Mouse (Mus musculus) heart, embryonic 15.5 days (tissue): ENCODE data around the gene Wbp1. TPM values are rescaled to one million over a fixed set of nuclear protein-coding genes. Genes with fewer than 3 reads are reported as not detected.
A peak's percentile ranks its signal among the peaks of the same experiment; 100 is the strongest.
"Not testable (repeated sequence)": the region's sequence is repeated elsewhere in the genome, so short reads cannot be mapped to it uniquely, and the experiment has no call there.

Experiments used
- ATAC-seq: fragments of 200-750 bp; cut with Nextera tagmentation; replicated peaks from 2 replicates; pipeline ENCODE4 v1.8.0; 2017; ENCODE audit warnings: low read depth, moderate TSS enrichment; ENCODE audit not compliant: insufficient number of reproducible peaks, insufficient read depth, low FRiP score
- H3K27ac ChIP-seq: fragments of 300-500 bp; sonication (generic); 2 replicates; pipeline ENCODE4 v1.5.1; 2015; ENCODE audit warnings: mild to moderate bottlenecking, inconsistent platforms
- H3K27me3 ChIP-seq: fragments of 300-500 bp; sonication (generic); 2 replicates; pipeline ENCODE4 v1.6.1; 2015; ENCODE audit warnings: inconsistent platforms
- H3K36me3 ChIP-seq: fragments of 300-500 bp; sonication (generic); 2 replicates; pipeline ENCODE4 v1.6.1; 2015; ENCODE audit warnings: mild to moderate bottlenecking, inconsistent platforms
- H3K4me1 ChIP-seq: fragments of 300-500 bp; sonication (generic); replicated peaks from 2 replicates; pipeline ENCODE4 v1.6.1; 2015; ENCODE audit warnings: inconsistent platforms
- H3K4me2 ChIP-seq: fragments of 300-500 bp; sonication (generic); 2 replicates; pipeline ENCODE4 v1.6.1; 2015; ENCODE audit warnings: inconsistent platforms, mild to moderate bottlenecking, moderate library complexity
- H3K4me3 ChIP-seq: fragments of 300-500 bp; sonication (generic); 2 replicates; pipeline ENCODE4 v1.5.1; 2015; ENCODE audit warnings: mild to moderate bottlenecking, inconsistent platforms
- H3K9ac ChIP-seq: fragments of 300-500 bp; sonication (generic); 2 replicates; pipeline ENCODE4 v1.6.1; 2015; ENCODE audit warnings: mild to moderate bottlenecking, inconsistent platforms
- H3K9me3 ChIP-seq: fragments of 300-500 bp; sonication (generic); replicated peaks from 2 replicates; pipeline ENCODE4 v1.6.1; 2016; ENCODE audit warnings: inconsistent platforms
- WGBS: fragments of 180-500 bp; shearing (Covaris S2); methylation state at CpG from one replicate; pipeline ENCODE4 v1.1.7; 2015; ENCODE audit warnings: mixed read lengths; 5-methylcytosine and 5-hydroxymethylcytosine counted together
- polyA plus RNA-seq: library from polyadenylated mRNA; unstranded; fragments of >200 nt; fragmentation: Nextera tagmentation; extraction: Ambion mirVana; gene quantifications from 2 replicates; pipeline ENCODE4 v1.2.1, GENCODE M21; 2015

Gene Wbp1
- 81.9 and 99.5 TPM in 2 replicates for polyA plus RNA-seq

DNA sequence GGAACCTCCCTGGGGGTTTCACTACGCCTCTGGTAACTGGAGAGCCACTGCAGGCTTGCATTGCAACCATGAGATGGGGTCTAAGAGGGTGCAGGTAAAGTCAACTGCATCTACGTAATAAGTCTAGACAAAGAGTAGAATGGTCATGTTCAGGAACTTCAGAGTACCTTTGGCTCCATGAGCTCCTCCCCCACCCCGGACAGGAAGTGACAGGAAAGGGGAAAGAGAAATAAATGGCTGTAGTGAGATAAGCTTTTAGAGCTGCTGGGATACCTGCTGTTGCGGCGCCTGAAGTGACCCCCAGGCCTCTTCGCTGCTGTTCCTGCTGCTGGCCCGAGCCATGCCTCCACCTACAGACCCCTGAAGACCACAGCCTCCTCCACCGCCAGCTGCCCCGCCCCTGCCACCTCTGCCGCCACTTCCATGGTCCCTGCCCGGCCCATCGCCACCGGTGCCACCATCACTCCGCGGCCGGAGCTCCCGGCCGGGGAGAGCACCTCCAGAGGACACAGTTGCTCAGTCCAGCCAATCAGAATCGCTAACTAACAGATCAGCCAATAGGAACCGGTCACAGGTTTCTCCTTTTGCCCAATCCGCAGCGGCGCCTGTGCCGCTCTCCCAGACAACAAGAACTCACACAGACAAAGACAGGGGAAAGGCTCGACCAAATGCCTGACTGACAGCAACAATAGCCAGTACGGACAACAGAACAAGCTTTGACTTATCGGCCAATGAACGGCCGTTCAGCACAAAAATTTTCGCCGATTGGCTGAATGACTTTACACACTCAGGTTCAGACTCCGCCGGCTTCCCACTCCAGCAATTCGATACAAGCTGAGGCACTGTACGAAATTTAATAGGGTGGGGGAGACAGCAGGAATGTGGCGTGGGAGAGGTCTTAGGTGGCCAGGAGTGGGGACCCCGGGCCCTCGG lies at the start of gene Wbp1:
Gene Wbp1, minus strand, starts transcription at position 630 of the 933 bp plus-strand sequence.
- Histone ChIP-seq H3K27ac (peak within 1 kb of the TSS; percentile 92), H3K27me3 (no peaks in the 10 kb centered on the region), H3K9me3 (no peaks in the 10 kb centered on the region), H3K4me3 (peak within 1 kb of the TSS; percentile 77), H3K36me3 (peaks cover 16% of the 10 kb centered on the region; the same call in 1 of the 2 replicates), H3K4me1 (peaks cover 49% of the 10 kb centered on the region), H3K4me2 (peak within 1 kb of the TSS; percentile 95), H3K9ac (peak within 1 kb of the TSS; percentile 82)
- WGBS = under 1% methylated on average over 38 of the region's 38 CpGs
- peak; percentile 96 for ATAC-seq

GRCm38 (mm10) chr6:83171063-83171462 lies 49.7 kb upstream of the Wbp1 start:
- Histone ChIP-seq H3K27me3 (no peaks in the 10 kb centered on the region), H3K36me3 (no peaks in the 10 kb centered on the region), H3K4me1 (peaks cover 19% of the 10 kb centered on the region), H3K27ac (no peak overlapping the region), H3K4me3 (no peak overlapping the region), H3K9me3 (no peaks in the 10 kb centered on the region), H3K4me2 (no peak overlapping the region), H3K9ac (no peak overlapping the region)
- WGBS = 74% methylated on average over 5 of the region's 5 CpGs
- ATAC-seq = no peak

DNA sequence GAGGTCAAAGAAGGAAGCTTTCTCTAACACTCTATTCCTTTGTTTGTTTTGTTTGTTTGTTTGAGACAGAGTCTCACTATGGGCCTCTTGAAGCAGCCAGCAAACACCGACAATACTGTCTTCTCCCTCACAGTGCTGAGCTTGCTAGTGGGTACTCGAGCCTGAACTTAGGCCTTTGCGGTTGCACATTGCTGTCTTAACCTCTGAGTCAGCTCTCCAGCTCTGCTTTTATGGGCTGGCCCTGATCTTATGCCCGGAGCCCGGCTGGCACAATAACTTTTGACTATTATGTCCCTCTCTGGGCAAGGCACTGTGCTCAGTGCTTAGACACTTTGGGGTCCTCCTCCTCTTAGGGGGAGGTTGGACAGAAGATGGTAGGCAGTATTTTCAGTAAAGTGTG lies 48.5 kb upstream of the Wbp1 start:
- ATAC-seq = no peak
- no peak overlapping the region for H3K27ac ChIP-seq
- no peaks in the 10 kb centered on the region for H3K36me3 ChIP-seq
- no peak overlapping the region for H3K4me2 ChIP-seq
- H3K27me3 ChIP-seq = no peaks in the 10 kb centered on the region
- no peaks in the 10 kb centered on the region for H3K9me3 ChIP-seq
- H3K9ac ChIP-seq = no peak overlapping the region
- no peak overlapping the region for H3K4me3 ChIP-seq
- 82% methylated on average over 5 of the region's 5 CpGs for WGBS
- peaks cover 21% of the 10 kb centered on the region for H3K4me1 ChIP-seq

- H3K4me1 ChIP-seq = peaks cover 38% of the 10 kb centered on the region
- peak overlapping the region; percentile 98 for H3K9ac ChIP-seq
- peak overlapping the region; percentile 79 for H3K27ac ChIP-seq
- H3K4me3 ChIP-seq = peak overlapping the region; percentile 96
- no peaks in the 10 kb centered on the region for H3K9me3 ChIP-seq
- H3K27me3 ChIP-seq = peaks cover 15% of the 10 kb centered on the region
- no peaks in the 10 kb centered on the region for H3K36me3 ChIP-seq
- ATAC-seq = no peak
- 0% methylated on average over 12 of the region's 12 CpGs for WGBS
- H3K4me2 ChIP-seq = peak overlapping the region; percentile 69
Measured at GRCm38 (mm10) chr6:83166243-83166630, 44.9 kb upstream of the Wbp1 start.

- ATAC-seq = peak; percentile 76
- peaks cover 40% of the 10 kb centered on the region for H3K4me1 ChIP-seq
- H3K4me2 ChIP-seq = peak within 1 kb of the TSS; percentile 69
- H3K36me3 ChIP-seq = no peaks in the 10 kb centered on the region
- peaks cover 20% of the 10 kb centered on the region for H3K27me3 ChIP-seq
- H3K27ac ChIP-seq = peak within 1 kb of the TSS; percentile 79
- H3K9ac ChIP-seq = peak within 1 kb of the TSS; percentile 98
- peak within 1 kb of the TSS; percentile 96 for H3K4me3 ChIP-seq
- H3K9me3 ChIP-seq = no peaks in the 10 kb centered on the region
- under 1% methylated on average over 49 of the region's 58 CpGs for WGBS
Measured at GRCm38 (mm10) chr6:83165607-83166242, 44.4 kb upstream of the Wbp1 start, which contains the start of gene Dctn1. TSS of gene Dctn1 (plus strand) at chr6:83165920.

DNA sequence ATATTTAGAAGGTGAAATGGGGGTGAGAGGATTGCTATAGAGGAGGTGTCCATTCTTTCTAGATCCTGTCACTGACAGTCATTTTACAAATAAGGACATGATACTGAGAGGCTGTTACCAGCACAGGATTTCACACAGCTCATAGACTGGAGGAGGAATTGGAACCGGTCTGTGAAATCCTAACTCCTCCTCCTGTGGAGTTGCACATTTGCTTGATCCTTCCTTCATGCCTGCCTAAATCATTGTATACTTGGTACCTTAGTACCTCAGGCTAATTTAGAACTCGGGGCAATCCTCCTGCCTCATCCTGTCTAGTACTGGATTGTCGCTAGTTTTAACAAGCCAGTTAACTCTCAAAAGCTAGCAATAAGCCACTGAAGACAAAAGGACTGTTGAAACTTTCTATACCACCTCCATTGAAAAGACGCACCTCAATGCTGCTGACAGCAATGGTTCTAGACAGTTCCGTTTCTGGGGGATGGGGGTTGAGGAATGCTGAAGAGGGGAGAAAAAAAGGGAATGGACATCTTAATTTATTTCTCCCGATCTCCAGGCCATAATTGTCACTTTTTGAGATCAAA lies 43.8 kb upstream of the Wbp1 start:
- Histone ChIP-seq H3K9ac (peak overlapping the region; percentile 98), H3K27ac (peak overlapping the region; percentile 79), H3K4me1 (peaks cover 40% of the 10 kb centered on the region), H3K4me3 (peak overlapping the region; percentile 96), H3K4me2 (peak overlapping the region; percentile 69), H3K27me3 (peaks cover 26% of the 10 kb centered on the region), H3K9me3 (no peaks in the 10 kb centered on the region), H3K36me3 (no peaks in the 10 kb centered on the region)
- WGBS = 4% methylated on average over 6 of the region's 6 CpGs
- ATAC-seq = no peak

DNA sequence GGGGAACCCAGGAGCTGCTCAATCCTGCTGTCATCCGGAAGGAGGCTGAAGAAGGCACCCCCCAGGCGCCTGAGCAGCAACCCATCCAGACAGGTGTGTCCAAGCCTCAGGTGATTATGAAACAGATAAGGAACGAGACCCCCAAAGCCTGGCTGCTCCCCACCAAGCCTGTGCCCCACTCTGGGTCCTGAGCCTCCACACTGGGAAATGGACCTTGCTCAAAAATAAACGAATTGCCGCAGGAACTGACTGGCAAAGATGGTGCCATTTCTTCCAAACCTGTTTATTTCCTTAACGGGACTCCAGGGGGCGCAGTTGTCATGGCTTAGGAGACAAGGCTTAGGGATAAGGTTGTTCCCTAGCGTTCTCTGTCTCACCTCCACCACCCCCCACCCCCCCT lies 41.3 kb upstream of the Wbp1 start:
- H3K9ac ChIP-seq = peak overlapping the region; percentile 46; the same call in 1 of the 2 replicates
- H3K27ac ChIP-seq = no peak overlapping the region
- H3K4me2 ChIP-seq = peak overlapping the region; percentile 82
- peak overlapping the region; percentile 52 for H3K4me3 ChIP-seq
- peaks cover 30% of the 10 kb centered on the region for H3K27me3 ChIP-seq
- WGBS = 0% methylated on average over 8 of the region's 8 CpGs
- H3K4me1 ChIP-seq = peaks cover 34% of the 10 kb centered on the region
- no peak for ATAC-seq
- no peaks in the 10 kb centered on the region for H3K36me3 ChIP-seq
- H3K9me3 ChIP-seq = no peaks in the 10 kb centered on the region

DNA sequence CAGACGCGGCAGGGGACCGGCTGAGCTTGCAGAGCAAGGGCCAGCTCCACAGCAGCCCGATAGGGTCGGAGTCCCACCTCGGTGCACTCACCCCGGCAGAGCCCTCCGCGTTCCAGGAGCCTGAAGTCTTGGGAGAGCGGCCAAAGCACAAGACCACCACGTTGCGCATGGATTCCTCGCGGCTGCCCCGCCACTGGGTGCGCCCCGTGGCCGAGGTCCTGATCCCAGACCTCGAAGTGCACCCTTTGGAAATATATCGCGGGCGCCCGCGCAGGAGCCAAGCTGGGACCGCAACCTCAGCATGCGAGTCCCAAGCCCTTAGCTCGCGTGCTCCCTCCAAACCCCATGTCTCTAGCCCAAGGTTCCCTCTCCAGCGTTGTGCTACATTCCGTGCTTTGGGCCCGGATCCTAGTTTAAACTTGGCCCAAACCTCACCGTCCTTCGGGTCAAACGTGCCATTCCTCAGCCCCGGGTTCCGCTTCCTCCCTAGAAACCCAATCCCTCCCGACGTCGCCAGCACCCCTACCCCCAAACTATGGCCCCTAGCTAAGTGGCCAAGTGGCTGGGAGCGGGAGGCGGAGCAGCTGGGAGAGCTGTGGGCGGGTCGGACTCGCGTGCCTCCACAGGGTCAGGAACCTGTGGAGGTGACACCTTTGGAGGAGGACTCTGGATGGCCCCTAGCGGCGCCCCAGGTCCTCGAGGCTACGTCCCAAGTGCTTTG lies 40.7 kb upstream of the Wbp1 start:
- Histone ChIP-seq H3K36me3 (no peaks in the 10 kb centered on the region), H3K4me1 (peaks cover 32% of the 10 kb centered on the region), H3K4me3 (peak overlapping the region; percentile 52), H3K9me3 (no peaks in the 10 kb centered on the region), H3K27me3 (peaks cover 30% of the 10 kb centered on the region), H3K27ac (no peak overlapping the region), H3K9ac (peak overlapping the region; percentile 46), H3K4me2 (peak overlapping the region; percentile 82)
- no peak for ATAC-seq
- 1% methylated on average over 49 of the region's 49 CpGs for WGBS

GRCm38 (mm10) chr6:83161442-83161841 lies 40.1 kb upstream of the Wbp1 start:
- Histone ChIP-seq H3K4me2 (peak overlapping the region; percentile 82), H3K27me3 (peaks cover 30% of the 10 kb centered on the region), H3K36me3 (no peaks in the 10 kb centered on the region), H3K9me3 (no peaks in the 10 kb centered on the region), H3K27ac (no peak overlapping the region), H3K4me3 (peak overlapping the region; percentile 52), H3K9ac (peak overlapping the region; percentile 46; the same call in 1 of the 2 replicates), H3K4me1 (peaks cover 27% of the 10 kb centered on the region)
- 8% methylated on average over 19 of the region's 19 CpGs for WGBS
- no peak for ATAC-seq

DNA sequence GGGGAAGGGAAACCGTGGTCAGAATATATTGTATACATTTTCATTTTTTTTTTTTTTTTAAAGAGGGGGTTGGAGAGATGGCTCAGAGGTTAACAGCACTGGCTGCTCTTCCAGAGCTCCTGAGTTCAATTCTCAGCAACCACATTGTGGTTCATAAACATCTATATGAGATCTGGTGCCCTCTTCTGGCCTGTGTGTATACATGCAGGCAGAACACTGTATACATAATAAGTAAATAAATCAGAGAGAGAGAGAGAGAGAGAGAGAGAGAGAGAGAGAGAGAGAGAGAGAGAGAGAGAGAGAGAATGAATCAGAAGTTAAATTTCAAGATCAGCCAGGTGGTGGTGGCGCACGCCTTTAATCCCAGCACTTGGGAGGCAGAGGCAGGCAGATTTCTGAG lies 38.1 kb upstream of the Wbp1 start:
- H3K4me2 ChIP-seq, ATAC-seq: not testable (repeated sequence)
- 32% methylated on average over 3 of the region's 3 CpGs for WGBS

More for the DNA sequence above, 38.1 kb upstream of the Wbp1 start:
- H3K4me3 ChIP-seq, H3K36me3 ChIP-seq, H3K9ac ChIP-seq, H3K9me3 ChIP-seq, H3K27ac ChIP-seq: not testable (repeated sequence)
- Histone ChIP-seq H3K27me3 (peaks cover 38% of the 10 kb centered on the region), H3K4me1 (peaks cover 31% of the 10 kb centered on the region)
